Mouse (Mus musculus): ENCODE measurements around the gene Plekhh3. TPM values are rescaled to one million over a fixed set of nuclear protein-coding genes. Genes with fewer than 3 reads are reported as not detected.

The Plekhh3 gene
- polyA plus RNA-seq, 1 experiment from 2014 or later = 17.1 TPM

DNA sequence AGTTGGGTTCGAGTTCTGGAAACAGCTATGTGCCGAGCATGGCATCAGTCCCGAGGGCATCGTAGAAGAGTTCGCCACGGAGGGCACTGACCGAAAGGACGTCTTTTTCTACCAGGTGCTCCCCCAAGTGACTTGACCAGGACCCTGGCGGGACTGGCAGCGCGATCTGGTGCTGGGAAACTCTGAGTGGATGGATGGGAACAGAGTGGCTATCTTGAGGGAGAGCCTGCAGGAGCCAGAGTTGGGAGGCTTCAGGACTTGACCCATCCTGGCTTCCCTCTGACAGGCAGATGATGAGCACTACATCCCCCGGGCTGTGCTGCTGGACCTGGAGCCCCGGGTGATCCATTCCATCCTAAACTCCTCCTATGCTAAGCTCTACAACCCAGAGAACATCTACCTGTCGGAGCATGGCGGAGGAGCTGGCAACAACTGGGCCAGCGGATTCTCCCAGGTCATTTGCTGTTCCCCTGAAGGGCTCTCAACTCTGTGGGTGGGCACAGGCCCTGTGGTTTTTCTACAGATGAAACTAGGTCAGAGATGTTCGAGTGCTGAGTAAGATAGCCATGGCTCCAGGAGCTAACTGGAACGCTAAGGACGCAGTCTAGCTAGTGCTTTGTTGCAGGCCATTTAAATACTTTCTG is 50.5 kb downstream of the Plekhh3 start:
- WGBS = 12% methylated on average over 19 of the region's 19 CpGs
- Histone ChIP-seq H3K9me3 (ENCODE audit: control insufficient read depth, low read length) (no peaks in the 10 kb centered on the region), H3K4me1 (replicated peaks; ENCODE audit: control insufficient read depth, insufficient read depth, low read length) (peaks cover 19% of the 10 kb centered on the region), H3K27me3 (ENCODE audit: control insufficient read depth, insufficient read depth, low read depth, low read length) (no peaks in the 10 kb centered on the region), H3K9ac (ENCODE audit: low read length) (peak overlapping the region; percentile 84), H3K27ac (ENCODE audit: low read length) (peak overlapping the region; percentile 79), H3K36me3 (ENCODE audit: control insufficient read depth, insufficient read depth, low read length) (peaks cover 16% of the 10 kb centered on the region), H3K4me2 (ENCODE audit: low read depth, low read length) (peak overlapping the region; percentile 96), H3K4me3 (ENCODE audit: low read length) (peak overlapping the region; percentile 90)
- ATAC-seq (ENCODE audit: low read depth) = no peak

- Histone ChIP-seq H3K27ac (ENCODE audit: low read length) (peak within 1 kb of the TSS; percentile 87), H3K4me2 (ENCODE audit: low read depth, low read length) (peak within 1 kb of the TSS; percentile 96), H3K9ac (ENCODE audit: low read length) (peak within 1 kb of the TSS; percentile 91), H3K36me3 (ENCODE audit: control insufficient read depth, insufficient read depth, low read length) (peaks cover 13% of the 10 kb centered on the region), H3K27me3 (ENCODE audit: control insufficient read depth, insufficient read depth, low read depth, low read length) (no peaks in the 10 kb centered on the region), H3K9me3 (ENCODE audit: control insufficient read depth, low read length) (no peaks in the 10 kb centered on the region), H3K4me3 (ENCODE audit: low read length) (peak within 1 kb of the TSS; percentile 90), H3K4me1 (replicated peaks; ENCODE audit: control insufficient read depth, insufficient read depth, low read length) (peaks cover 19% of the 10 kb centered on the region)
- ATAC-seq (ENCODE audit: low read depth) = peak; percentile 97
- 0% methylated on average over 61 of the region's 61 CpGs for WGBS
These were observed 51.2 kb downstream of the Plekhh3 start, which contains the start of the genes Retreg3 and Tubg1 for GRCm38 (mm10) chr11:101119761-101120544. Gene Retreg3, minus strand, starts transcription at chr11:101119893. Gene Tubg1, plus strand, starts transcription at chr11:101119938.

- Histone ChIP-seq H3K9me3 (ENCODE audit: control insufficient read depth, low read length) (no peaks in the 10 kb centered on the region), H3K27me3 (ENCODE audit: control insufficient read depth, insufficient read depth, low read depth, low read length) (no peaks in the 10 kb centered on the region), H3K9ac (ENCODE audit: low read length) (peak overlapping the region; percentile 91), H3K4me1 (replicated peaks; ENCODE audit: control insufficient read depth, insufficient read depth, low read length) (peaks cover 19% of the 10 kb centered on the region), H3K27ac (ENCODE audit: low read length) (peak overlapping the region; percentile 87), H3K4me2 (ENCODE audit: low read depth, low read length) (peak overlapping the region; percentile 73), H3K36me3 (ENCODE audit: control insufficient read depth, insufficient read depth, low read length) (peaks cover 13% of the 10 kb centered on the region), H3K4me3 (ENCODE audit: low read length) (peak overlapping the region; percentile 90)
- under 1% methylated on average over 39 of the region's 39 CpGs for WGBS
- ATAC-seq (ENCODE audit: low read depth) = peak; percentile 79
These were observed 51.9 kb downstream of the Plekhh3 start for GRCm38 (mm10) chr11:101119131-101119760.

- peak overlapping the region; percentile 91 for H3K9ac ChIP-seq (ENCODE audit: low read length)
- H3K27ac ChIP-seq (ENCODE audit: low read length) = peak overlapping the region; percentile 20; the same call in 1 of the 2 replicates
- 22% methylated on average over 4 of the region's 4 CpGs for WGBS
- no peaks in the 10 kb centered on the region for H3K9me3 ChIP-seq (ENCODE audit: control insufficient read depth, low read length)
- ATAC-seq (ENCODE audit: low read depth) = no peak
- peak overlapping the region; percentile 73 for H3K4me2 ChIP-seq (ENCODE audit: low read depth, low read length)
- H3K4me3 ChIP-seq (ENCODE audit: low read length) = peak overlapping the region; percentile 90
- H3K36me3 ChIP-seq (ENCODE audit: control insufficient read depth, insufficient read depth, low read length) = peaks cover 7% of the 10 kb centered on the region; the same call in 1 of the 2 replicates
- peaks cover 19% of the 10 kb centered on the region for H3K4me1 ChIP-seq (replicated peaks; ENCODE audit: control insufficient read depth, insufficient read depth, low read length)
- no peaks in the 10 kb centered on the region for H3K27me3 ChIP-seq (ENCODE audit: control insufficient read depth, insufficient read depth, low read depth, low read length)
These were observed 53.0 kb downstream of the Plekhh3 start for GRCm38 (mm10) chr11:101118105-101118504.

DNA sequence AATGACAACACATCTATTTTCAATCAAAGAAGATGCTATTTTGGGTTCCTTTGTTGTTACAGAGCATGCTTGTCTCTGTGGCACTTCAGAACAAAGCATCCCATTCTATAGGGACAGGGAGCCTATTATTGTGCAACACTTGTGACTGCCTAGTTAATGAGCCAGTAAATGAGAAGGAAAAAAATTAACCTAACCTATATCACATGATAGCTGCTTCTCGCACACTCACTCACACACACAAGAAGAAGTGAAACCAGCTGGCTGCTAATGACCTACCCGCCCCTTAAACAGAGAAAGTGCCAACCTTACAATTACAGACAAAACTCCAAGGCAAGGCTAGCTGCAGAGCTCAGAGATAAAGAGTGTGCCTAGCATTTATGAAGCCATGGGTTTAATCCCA is 55.6 kb downstream of the Plekhh3 start:
- ATAC-seq (ENCODE audit: low read depth) = no peak
- no peak overlapping the region for H3K27ac ChIP-seq (ENCODE audit: low read length)
- WGBS = 82% methylated on average over 2 of the region's 2 CpGs
- H3K36me3 ChIP-seq (ENCODE audit: control insufficient read depth, insufficient read depth, low read length) = 0 out of 2 replicates have a peak, but pooled peaks cover 4% of the 10 kb centered on the region
- H3K4me2 ChIP-seq (ENCODE audit: low read depth, low read length) = no peak overlapping the region
- H3K4me1 ChIP-seq (replicated peaks; ENCODE audit: control insufficient read depth, insufficient read depth, low read length) = peaks cover 11% of the 10 kb centered on the region
- H3K27me3 ChIP-seq (ENCODE audit: control insufficient read depth, insufficient read depth, low read depth, low read length) = no peaks in the 10 kb centered on the region
- H3K4me3 ChIP-seq (ENCODE audit: low read length) = no peak overlapping the region
- no peaks in the 10 kb centered on the region for H3K9me3 ChIP-seq (ENCODE audit: control insufficient read depth, low read length)
- no peak overlapping the region for H3K9ac ChIP-seq (ENCODE audit: low read length)

Small RNA genes within 50 kb of the gene (microRNA-seq; reads per million reads assigned to microRNA genes)
- not detected for gene Gm27626

Other genes with a start within 250 kb of the Plekhh3 start
- 58.5 and 63.7 TPM in 2 replicates for gene Stat3, start 231.8 kb downstream of the Plekhh3 start, polyA plus RNA-seq (2015; fragmentation: Nextera tagmentation; extraction: Ambion mirVana)
- 461 and 464 TPM in 2 replicates for gene Cavin1, start 200.5 kb downstream of the Plekhh3 start, polyA plus RNA-seq (2015; fragmentation: Nextera tagmentation; extraction: Ambion mirVana)
- 36.7 and 36.9 TPM in 2 replicates for gene Atp6v0a1, start 161.9 kb downstream of the Plekhh3 start, polyA plus RNA-seq (2015; fragmentation: Nextera tagmentation; extraction: Ambion mirVana)
- gene Naglu, start 101.3 kb downstream of the Plekhh3 start, polyA plus RNA-seq (2015; fragmentation: Nextera tagmentation; extraction: Ambion mirVana) = 20.6 and 23.1 TPM in 2 replicates
- 0.15 and 0.19 TPM in 2 replicates for gene Hsd17b1, start 92.9 kb downstream of the Plekhh3 start, polyA plus RNA-seq (2015; fragmentation: Nextera tagmentation; extraction: Ambion mirVana)
- gene Coasy, start 88.8 kb downstream of the Plekhh3 start, polyA plus RNA-seq (2015; fragmentation: Nextera tagmentation; extraction: Ambion mirVana) = 39.7 and 45.1 TPM in 2 replicates
- 41.3 and 60.3 TPM in 2 replicates for gene Mlx, start 84.1 kb downstream of the Plekhh3 start, polyA plus RNA-seq (2015; fragmentation: Nextera tagmentation; extraction: Ambion mirVana)
- gene Psmc3ip, start 75.9 kb downstream of the Plekhh3 start, polyA plus RNA-seq (2015; fragmentation: Nextera tagmentation; extraction: Ambion mirVana) = 29.3 and 32.3 TPM in 2 replicates
- gene Retreg3, start 51.5 kb downstream of the Plekhh3 start, polyA plus RNA-seq (2015; fragmentation: Nextera tagmentation; extraction: Ambion mirVana) = 18.4 and 19.6 TPM in 2 replicates
- 70.6 and 82.1 TPM in 2 replicates for gene Tubg1, start 51.4 kb downstream of the Plekhh3 start, polyA plus RNA-seq (2015; fragmentation: Nextera tagmentation; extraction: Ambion mirVana)
- gene Tubg2, start 15.4 kb downstream of the Plekhh3 start, polyA plus RNA-seq (2015; fragmentation: Nextera tagmentation; extraction: Ambion mirVana) = 3.1 TPM in 2 replicates
- 1.1 and 1.2 TPM in 2 replicates for gene Cntnap1, start 828 bp downstream of the Plekhh3 start, polyA plus RNA-seq (2015; fragmentation: Nextera tagmentation; extraction: Ambion mirVana)
- 0.23 and 0.35 TPM in 2 replicates for gene Ccr10, start 4.1 kb upstream of the Plekhh3 start, polyA plus RNA-seq (2015; fragmentation: Nextera tagmentation; extraction: Ambion mirVana)
- gene Ezh1, start 55.1 kb upstream of the Plekhh3 start, polyA plus RNA-seq (2015; fragmentation: Nextera tagmentation; extraction: Ambion mirVana) = 19.4 and 20.8 TPM in 2 replicates
- gene Ramp2, start 74.7 kb upstream of the Plekhh3 start, polyA plus RNA-seq (2015; fragmentation: Nextera tagmentation; extraction: Ambion mirVana) = 312 and 337 TPM in 2 replicates
- 132 and 135 TPM in 2 replicates for gene Vps25, start 82.4 kb upstream of the Plekhh3 start, polyA plus RNA-seq (2015; fragmentation: Nextera tagmentation; extraction: Ambion mirVana)
- 5.3 and 5.8 TPM in 2 replicates for gene Wnk4, start 89.2 kb upstream of the Plekhh3 start, polyA plus RNA-seq (2015; fragmentation: Nextera tagmentation; extraction: Ambion mirVana)
- gene Cntd1, start 107.7 kb upstream of the Plekhh3 start, polyA plus RNA-seq (2015; fragmentation: Nextera tagmentation; extraction: Ambion mirVana) = 1.9 and 3.2 TPM in 2 replicates
- gene Coa3, start 107.8 kb upstream of the Plekhh3 start, polyA plus RNA-seq (2015; fragmentation: Nextera tagmentation; extraction: Ambion mirVana) = 184 and 187 TPM in 2 replicates
- 136 and 151 TPM in 2 replicates for gene Becn1, start 130.9 kb upstream of the Plekhh3 start, polyA plus RNA-seq (2015; fragmentation: Nextera tagmentation; extraction: Ambion mirVana)
- 94.0 and 101 TPM in 2 replicates for gene Psme3, start 144.9 kb upstream of the Plekhh3 start, polyA plus RNA-seq (2015; fragmentation: Nextera tagmentation; extraction: Ambion mirVana)
- 0.92 and 1.2 TPM in 2 replicates for gene Aoc2, start 153.7 kb upstream of the Plekhh3 start, polyA plus RNA-seq (2015; fragmentation: Nextera tagmentation; extraction: Ambion mirVana)
- 1.9 and 2.2 TPM in 2 replicates for gene Aoc3, start 159.3 kb upstream of the Plekhh3 start, polyA plus RNA-seq (2015; fragmentation: Nextera tagmentation; extraction: Ambion mirVana)
- gene G6pc, start 196.2 kb upstream of the Plekhh3 start, polyA plus RNA-seq (2015; fragmentation: Nextera tagmentation; extraction: Ambion mirVana) = not detected in 2 replicates
- gene Aarsd1, start 246.3 kb upstream of the Plekhh3 start, polyA plus RNA-seq (2015; fragmentation: Nextera tagmentation; extraction: Ambion mirVana) = 63.9 and 67.2 TPM in 2 replicates